Mouse (Mus musculus) myocyte (in vitro differentiated cells): ENCODE measurements at regions not wholly inside any gene's neighbourhood (a gene's known extent, or its start where the extent isn't known, plus 50 kb on each side); places are given as distances from the start of the nearest gene placed in this dataset.

Source experiments
- E2F4 ChIP-seq: IDR thresholded peaks from one replicate; pipeline ENCODE4 v1.6.1; 2011; ENCODE audit warnings: mild to moderate bottlenecking, control low read depth, moderate library complexity; ENCODE audit not compliant: insufficient read depth
- MYOD1 ChIP-seq, 3 experiments: IDR thresholded peaks; one replicate each; pipeline ENCODE4 v1.6.1; 2011; ENCODE audit warnings: control low read depth in 2 of 3, low read depth in 2 of 3, mild to moderate bottlenecking in 2 of 3, moderate library complexity in 1 of 3; ENCODE audit not compliant: insufficient read length in 2 of 3, control insufficient read depth in 1 of 3
- POLR2A ChIP-seq: IDR thresholded peaks from one replicate; pipeline ENCODE4 v1.6.1; 2011; ENCODE audit warnings: low read depth, mild to moderate bottlenecking, control low read depth, moderate library complexity; ENCODE audit not compliant: insufficient read length
- POLR2AphosphoS2 ChIP-seq: IDR thresholded peaks from one replicate; pipeline ENCODE4 v1.6.1; 2011; ENCODE audit warnings: low read depth, control low read depth; ENCODE audit not compliant: insufficient read length

DNA sequence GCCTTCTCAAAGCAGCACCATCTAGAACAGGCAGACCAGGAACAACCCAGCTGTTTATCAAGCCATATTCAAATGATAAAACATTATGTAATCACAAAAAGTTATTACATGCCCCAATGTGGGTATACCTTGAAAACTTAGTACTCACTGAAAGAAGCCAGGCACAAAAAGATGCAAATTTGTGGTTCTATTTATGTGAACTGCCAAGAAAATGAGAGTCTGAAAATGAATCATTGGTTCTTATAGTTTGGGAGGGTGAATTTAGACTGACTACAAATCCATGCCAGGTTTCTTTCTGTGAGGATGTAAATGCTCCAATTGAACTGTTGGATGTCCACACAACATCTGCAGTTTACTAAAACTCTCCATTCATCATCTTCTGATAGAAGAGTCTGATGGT is 541.2 kb upstream of the Pdzrn3 start:
- TF ChIP-seq POLR2AphosphoS2, result no peak
- TF ChIP-seq MYOD1 (IDR thresholded peaks at IDR 0.05; ENCODE audit: control insufficient read depth in 1 of 3, insufficient read length in 2 of 3, low read depth in 2 of 3), result no peak
- no peak for TF ChIP-seq POLR2A
- no peak for TF ChIP-seq E2F4
